Comparison of ENCODE assay signal across 1 mouse cellular context in genomic region chr7:16004177-16004856, GRCm38 (mm10).
TF ChIP-seq lines count a peak whose summit lies in the region.

No protein-coding gene starts in this region.

TF ChIP-seq in C2C12, 6 proteins besides CTCF, POLR2A, EP300 and RAD21:
- TF ChIP-seq FOSL1 (IDR thresholded peaks at IDR 0.05; ENCODE audit: insufficient read depth, low read length, poor library complexity, severe bottlenecking), result no peak
- no peak for TF ChIP-seq MAX (IDR thresholded peaks at IDR 0.05)
- TF ChIP-seq MYOD1 (IDR thresholded peaks at IDR 0.05; ENCODE audit: control insufficient read depth, insufficient read length, low read depth), result peak; percentile 97
